Mouse (Mus musculus) limb, embryonic 12.5 days (tissue): Measurements from ENCODE around the gene Tnfrsf26. TPM values are rescaled to one million over a fixed set of nuclear protein-coding genes. Genes with fewer than 3 reads are reported as not detected.

Experiments used
- microRNA-seq: library from miRNA; unstranded; fragments of <30 nt; microRNA quantifications from one replicate; pipeline ENCODE4, GENCODE M21; 2017
- polyA plus RNA-seq: library from polyadenylated mRNA; unstranded; fragments of >200 nt; fragmentation: Nextera tagmentation; extraction: Ambion mirVana; gene quantifications from 2 replicates; pipeline ENCODE4 v1.2.1, GENCODE M21; 2016

The Tnfrsf26 gene
- polyA plus RNA-seq, 1 experiment from 2014 or later, result 0.21 TPM

Small RNA genes lying within 50 kb of the gene (microRNA-seq; reads per million reads assigned to microRNA genes)
- 1.2 reads per million for gene Mir7064

Other genes with a start within 250 kb of the Tnfrsf26 start
- 1,371 and 1,459 TPM in 2 replicates for gene Cdkn1c, start 167.7 kb downstream of the Tnfrsf26 start, polyA plus RNA-seq
- gene Slc22a18, start 155.0 kb downstream of the Tnfrsf26 start, polyA plus RNA-seq, result 1.3 and 1.4 TPM in 2 replicates
- gene Phlda2, start 125.6 kb downstream of the Tnfrsf26 start, polyA plus RNA-seq, result 13.8 and 19.2 TPM in 2 replicates
- 331 and 335 TPM in 2 replicates for gene Nap1l4, start 79.6 kb downstream of the Tnfrsf26 start, polyA plus RNA-seq
- gene Cars, start 28.6 kb downstream of the Tnfrsf26 start, polyA plus RNA-seq, result 56.7 and 59.6 TPM in 2 replicates
- gene Tnfrsf22, start 20.9 kb upstream of the Tnfrsf26 start, polyA plus RNA-seq, result 11.4 and 12.8 TPM in 2 replicates
- gene Tnfrsf23, start 57.1 kb upstream of the Tnfrsf26 start, polyA plus RNA-seq, result 0.59 and 0.64 TPM in 2 replicates
- gene Osbpl5, start 128.3 kb upstream of the Tnfrsf26 start, polyA plus RNA-seq, result 26.1 and 30.4 TPM in 2 replicates
- gene Mrgprg, start 138.3 kb upstream of the Tnfrsf26 start, polyA plus RNA-seq, result not detected in 2 replicates
- gene Mrgpre, start 155.8 kb upstream of the Tnfrsf26 start, polyA plus RNA-seq, result 1.2 and 1.6 TPM in 2 replicates
- gene Nadsyn1, start 194.1 kb upstream of the Tnfrsf26 start, polyA plus RNA-seq, result 8.9 and 9.3 TPM in 2 replicates
- gene Dhcr7, start 194.4 kb upstream of the Tnfrsf26 start, polyA plus RNA-seq, result 31.0 and 38.9 TPM in 2 replicates
- not detected in 2 replicates for gene Gm498, start 238.1 kb upstream of the Tnfrsf26 start, polyA plus RNA-seq